Mouse (Mus musculus): ENCODE measurements at regions not wholly inside any gene's neighbourhood (a gene's known extent, or its start where the extent isn't known, plus 50 kb on each side); places are given as distances from the start of the nearest gene placed in this dataset.

- TF ChIP-seq CTCF (IDR thresholded peaks at IDR 0.05; ENCODE audit: low read depth, low read length) (no peak), POLR2A (IDR thresholded peaks at IDR 0.05; ENCODE audit: insufficient read depth, low read length) (no peak)
Measured at GRCm38 (mm10) chr8:77777597-77777996, 53.3 kb upstream of the Ednra start.

All from ES-Bruce4 (cell line).